Mouse (Mus musculus): ENCODE results near the gene Dnah10. TPM values are rescaled to one million over a fixed set of nuclear protein-coding genes. Genes with fewer than 3 reads are reported as not detected.

Dnah10 gene
- polyA plus RNA-seq, 1 experiment from 2014 or later: 0.52 TPM

Other genes with a start within 250 kb of the Dnah10 start
- gene Rilpl2, start 246.7 kb upstream of the Dnah10 start, polyA plus RNA-seq (2014; fragmentation: Nextera tagmentation; extraction: Ambion mirVana): 19.2 and 20.8 TPM in 2 replicates
- gene Snrnp35, start 242.0 kb upstream of the Dnah10 start, polyA plus RNA-seq (2014; fragmentation: Nextera tagmentation; extraction: Ambion mirVana): 15.2 and 15.7 TPM in 2 replicates
- gene Rilpl1, start 193.7 kb upstream of the Dnah10 start, polyA plus RNA-seq (2014; fragmentation: Nextera tagmentation; extraction: Ambion mirVana): 16.4 and 20.7 TPM in 2 replicates
- gene Tmed2, start 184.4 kb upstream of the Dnah10 start, polyA plus RNA-seq (2014; fragmentation: Nextera tagmentation; extraction: Ambion mirVana): 474 and 506 TPM in 2 replicates
- 15.6 and 17.6 TPM in 2 replicates for gene Ddx55, start 172.2 kb upstream of the Dnah10 start, polyA plus RNA-seq (2014; fragmentation: Nextera tagmentation; extraction: Ambion mirVana)
- gene Eif2b1, start 146.0 kb upstream of the Dnah10 start, polyA plus RNA-seq (2014; fragmentation: Nextera tagmentation; extraction: Ambion mirVana): 82.2 and 83.5 TPM in 2 replicates
- gene Gtf2h3, start 145.9 kb upstream of the Dnah10 start, polyA plus RNA-seq (2014; fragmentation: Nextera tagmentation; extraction: Ambion mirVana): 74.7 and 74.9 TPM in 2 replicates
- gene Atp6v0a2, start 96.5 kb upstream of the Dnah10 start, polyA plus RNA-seq (2014; fragmentation: Nextera tagmentation; extraction: Ambion mirVana): 41.8 and 43.8 TPM in 2 replicates
- 14.7 and 21.1 TPM in 2 replicates for gene Ccdc92, start 137.3 kb downstream of the Dnah10 start, polyA plus RNA-seq (2014; fragmentation: Nextera tagmentation; extraction: Ambion mirVana)
- gene Zfp664, start 137.6 kb downstream of the Dnah10 start, polyA plus RNA-seq (2014; fragmentation: Nextera tagmentation; extraction: Ambion mirVana): 150 and 168 TPM in 2 replicates

Data from hindbrain, embryonic 11.5 days (tissue).